Mouse (Mus musculus): ENCODE data around the gene Stard3.

The Stard3 gene

DNA sequence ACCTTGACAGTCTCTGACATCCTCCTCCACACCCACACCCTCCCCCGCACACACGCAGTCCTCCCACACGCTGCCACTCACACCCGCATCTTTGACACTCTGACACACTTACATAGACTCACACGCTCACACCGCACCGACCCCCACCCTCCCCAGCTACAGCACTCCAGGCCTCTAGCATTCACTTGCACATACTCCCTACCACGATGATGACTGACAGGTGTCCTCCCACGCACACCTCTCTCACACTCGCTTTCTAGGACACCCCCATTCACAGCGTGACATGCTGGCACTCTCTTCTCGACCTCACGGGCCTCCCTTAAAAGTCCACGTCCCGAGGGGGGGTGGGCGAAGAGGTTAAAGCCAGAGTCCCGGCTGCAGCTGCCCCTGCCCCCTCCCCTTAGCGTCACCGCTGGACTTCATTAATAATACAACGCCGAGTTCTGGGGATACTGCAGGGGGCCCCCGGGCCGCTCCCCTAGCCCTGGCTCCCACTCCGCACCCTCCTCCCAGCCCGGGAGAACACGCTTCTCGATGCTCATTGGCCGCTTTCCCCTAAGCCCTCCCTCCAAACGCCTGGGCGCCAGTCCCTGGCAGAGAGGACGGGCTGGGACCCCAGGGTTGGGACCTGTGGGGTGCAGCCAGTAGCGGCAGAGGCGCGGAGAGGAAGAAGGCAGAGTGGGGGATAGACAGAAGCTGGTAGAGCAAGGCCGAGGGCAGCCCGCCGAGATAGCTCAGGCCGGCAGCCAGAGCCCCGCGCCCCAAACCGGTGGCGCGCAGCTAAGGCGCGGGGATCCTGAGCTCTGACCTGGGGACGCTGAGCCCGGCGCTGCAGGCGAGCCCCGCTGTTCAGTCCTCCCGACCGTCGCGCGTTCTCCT lies 9.8 kb upstream of the Stard3 start, which contains the start of gene Ppp1r1b:
Gene Ppp1r1b (plus strand): TSS at position 322 of the 879 bp plus-strand sequence.
- DNase-seq, result peak; percentile 72 to 76

DNA sequence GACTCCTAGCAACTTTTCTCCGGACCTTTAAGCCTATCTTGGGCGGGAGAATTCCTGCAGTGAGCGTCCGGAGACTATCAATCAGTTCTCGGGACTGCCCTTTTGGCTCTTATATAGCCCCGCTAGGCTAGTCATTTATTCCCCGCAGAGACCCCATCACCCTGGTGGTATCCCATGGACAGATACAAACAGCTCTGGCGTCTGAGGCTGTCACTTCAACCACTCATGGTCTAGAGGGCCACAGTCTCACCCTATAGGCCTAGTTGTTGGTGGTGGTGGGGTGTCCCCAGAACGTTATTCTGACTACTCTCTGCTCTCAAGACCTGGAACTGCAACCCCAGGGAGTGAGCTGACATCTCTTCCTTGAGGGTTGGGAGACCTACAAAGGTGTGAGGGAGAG lies 8.9 kb upstream of the Stard3 start:
- no peak for DNase-seq

DNA sequence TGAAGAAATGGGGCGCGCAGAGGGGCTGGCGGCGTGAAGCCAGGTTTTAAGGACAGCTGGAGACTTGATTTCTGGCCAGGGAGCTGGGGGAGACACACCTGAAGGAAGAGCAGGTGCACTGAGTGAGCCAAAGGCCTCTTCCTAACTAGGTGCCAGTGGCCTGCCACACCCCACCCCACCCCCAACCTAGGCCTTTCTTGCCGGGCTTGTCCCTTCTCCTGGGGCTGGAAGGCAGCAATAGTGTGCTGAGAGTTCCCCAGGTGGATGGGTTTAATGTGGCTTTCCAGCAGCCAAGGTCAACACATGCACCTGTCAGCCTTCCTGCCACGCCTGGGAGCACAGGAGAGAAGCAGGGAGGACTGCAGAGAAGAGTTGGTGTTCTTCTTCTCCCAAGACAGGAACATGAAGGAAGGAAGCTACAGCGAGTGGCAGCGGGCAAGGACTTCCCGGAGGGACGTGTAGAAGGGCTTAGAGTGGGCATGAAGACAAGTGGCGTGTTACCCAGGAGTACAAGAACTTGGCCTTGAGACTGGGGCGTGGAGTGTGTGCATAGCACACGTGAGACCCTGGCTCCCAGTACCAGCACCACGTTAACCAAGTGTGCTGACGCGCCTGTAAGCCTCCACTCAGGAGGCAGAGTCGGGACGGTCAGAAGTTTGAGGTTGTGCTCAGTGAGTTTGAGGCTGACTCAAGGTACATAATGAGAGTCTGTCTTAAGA lies 5.7 kb upstream of the Stard3 start:
- DNase-seq, result no peak

DNA sequence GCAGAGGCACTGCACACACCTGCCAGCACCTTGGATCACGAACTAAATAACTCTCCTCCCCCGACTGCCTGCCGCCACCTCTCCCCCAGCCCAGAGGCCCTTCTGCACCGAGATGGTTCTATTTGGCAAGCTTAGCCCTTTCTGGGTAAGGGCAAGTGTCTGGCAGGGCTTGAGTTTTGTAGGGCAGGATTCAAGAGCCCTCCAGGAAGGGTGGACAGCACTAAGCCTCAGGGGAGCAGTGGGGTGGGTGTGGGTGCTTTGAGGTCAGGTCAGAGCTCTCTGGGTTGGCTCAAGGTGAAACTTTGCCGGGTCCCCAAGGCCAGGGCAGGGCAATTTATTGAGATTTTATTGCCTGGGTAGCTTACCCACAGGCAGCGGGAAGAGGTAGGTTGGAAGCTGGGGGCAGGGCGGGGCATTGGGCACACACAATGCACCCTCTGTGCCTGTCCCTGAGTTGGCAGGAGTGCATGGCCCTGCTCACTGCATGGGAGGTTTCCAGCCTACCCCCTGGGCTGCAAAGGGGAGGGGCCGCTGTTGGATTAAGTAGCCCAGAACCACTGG lies 4.4 kb upstream of the Stard3 start:
- DNase-seq, result no peak

DNA sequence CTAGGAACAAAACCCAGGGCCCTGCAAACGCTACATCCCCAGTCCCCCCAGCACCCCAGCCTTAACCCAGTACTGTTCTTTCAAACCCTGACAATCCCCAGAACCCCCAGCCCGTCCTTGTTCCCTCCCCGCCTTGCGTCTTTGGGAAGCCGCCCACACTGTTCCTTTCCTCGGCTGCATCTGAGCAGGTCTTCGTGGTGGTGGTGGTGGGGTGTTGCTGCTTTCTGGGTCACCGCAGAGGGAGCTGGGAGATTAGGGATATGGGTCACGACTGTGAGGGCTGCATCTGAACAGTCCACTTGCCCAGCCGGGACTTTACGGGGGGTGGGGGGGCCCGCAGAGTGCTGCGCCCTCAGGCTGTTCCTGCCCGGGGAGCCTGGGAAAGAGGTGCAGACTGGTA lies 3.7 kb upstream of the Stard3 start:
- DNase-seq, result no peak

DNA sequence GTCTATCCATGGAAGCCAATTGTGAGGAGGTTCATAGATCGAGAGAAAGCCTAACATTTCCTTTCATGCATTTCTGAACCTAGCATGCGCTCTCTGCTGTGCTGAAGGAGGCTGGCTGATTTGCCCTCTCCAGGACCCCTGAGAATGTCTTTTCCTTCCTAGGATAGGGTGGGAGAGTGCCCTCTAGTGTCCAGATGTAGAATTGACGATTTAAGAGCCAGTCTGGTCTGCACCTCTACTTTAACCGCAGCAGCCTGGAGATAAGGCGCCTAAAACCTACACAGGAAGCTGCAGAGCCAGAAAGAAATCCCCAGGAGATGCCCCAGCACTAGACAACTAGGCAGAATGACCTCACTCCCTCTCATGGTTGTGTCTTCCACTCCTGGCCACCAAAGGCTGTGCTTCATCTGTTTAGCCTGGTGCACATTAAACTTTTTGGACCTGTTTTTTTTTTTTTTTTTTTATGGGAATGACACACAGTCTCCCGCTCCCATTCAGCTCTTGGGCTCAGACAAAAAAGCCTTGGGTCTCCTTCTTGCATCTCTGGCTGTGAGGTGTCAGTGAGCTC lies 2.4 kb upstream of the Stard3 start:
- peak in 1 of 2 experiments; percentile 62 for DNase-seq

DNA sequence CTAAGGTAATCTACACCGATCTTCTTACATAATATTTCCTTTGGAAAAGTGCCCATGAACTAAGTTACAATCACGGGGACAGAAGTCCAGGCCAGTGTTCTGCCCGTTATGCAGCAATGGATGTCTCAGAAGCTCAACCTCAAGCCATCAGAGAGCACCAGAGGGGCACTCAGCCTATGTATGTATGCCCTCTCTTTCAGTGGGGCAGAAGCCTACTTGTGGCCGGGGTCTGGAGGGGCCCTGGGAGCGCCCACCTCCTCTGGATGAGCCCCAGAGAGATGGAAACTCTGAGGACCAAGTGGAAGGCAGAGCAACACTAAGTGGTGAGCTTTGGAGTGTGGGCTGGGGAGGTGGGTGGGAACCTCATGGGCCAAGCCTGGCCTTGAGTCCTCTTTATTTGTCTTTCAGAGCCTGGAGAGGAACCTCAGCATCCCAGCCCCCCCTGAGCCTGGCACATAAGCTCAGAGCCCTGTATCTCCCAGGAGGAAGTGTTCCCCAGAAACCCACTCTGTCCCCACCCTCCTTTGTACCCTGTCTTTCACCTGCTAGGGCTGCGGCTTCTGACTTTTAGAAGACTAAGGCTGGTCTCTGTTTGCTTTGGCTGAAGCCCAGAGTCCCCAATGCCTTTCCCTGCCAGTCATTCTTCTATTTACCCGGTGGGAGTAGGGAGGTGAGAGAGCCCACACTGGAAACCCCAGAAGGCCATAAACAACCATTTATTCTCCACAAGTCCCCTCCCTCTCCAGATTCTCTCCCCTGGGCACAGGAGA lies 1.4 kb upstream of the Stard3 start:
- DNase-seq, result no peak

DNA sequence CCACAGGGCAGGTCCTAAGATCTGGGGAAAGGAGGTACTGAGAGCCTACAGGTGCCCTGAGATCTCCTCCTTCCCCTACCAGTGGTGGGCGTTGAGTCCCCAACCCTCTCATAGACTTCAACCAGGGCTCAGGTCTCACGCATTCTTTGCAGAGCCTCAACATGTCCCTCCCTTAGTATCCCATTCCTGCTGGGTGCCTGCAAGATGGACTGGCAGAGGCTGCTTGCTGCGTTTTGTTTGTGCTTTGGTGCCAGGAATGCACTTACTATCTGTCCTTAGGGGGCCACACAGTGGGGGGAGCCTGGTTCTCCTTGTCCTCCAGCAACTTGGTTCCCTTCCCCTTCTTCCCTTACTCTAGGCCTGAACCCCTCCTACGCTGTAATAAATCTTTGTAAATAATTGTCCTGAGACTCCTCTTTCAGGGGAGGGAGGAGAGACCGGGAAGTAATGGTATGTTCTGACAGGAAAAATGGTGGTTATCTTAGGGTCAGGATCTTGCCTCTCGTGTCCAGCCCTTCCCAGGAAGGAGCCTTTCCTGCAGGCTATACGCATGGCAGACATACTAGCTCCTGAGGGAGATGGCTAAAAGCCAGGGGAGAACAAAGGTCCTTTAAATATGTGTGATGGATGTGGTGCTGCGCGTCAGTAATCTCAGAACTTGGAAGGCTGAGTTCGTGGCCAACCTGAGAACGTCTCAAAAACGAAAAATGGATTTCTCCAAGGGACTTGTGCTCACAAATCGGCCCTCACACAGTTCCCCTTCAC lies 590 bp upstream of the Stard3 start:
- DNase-seq, result no peak

DNA sequence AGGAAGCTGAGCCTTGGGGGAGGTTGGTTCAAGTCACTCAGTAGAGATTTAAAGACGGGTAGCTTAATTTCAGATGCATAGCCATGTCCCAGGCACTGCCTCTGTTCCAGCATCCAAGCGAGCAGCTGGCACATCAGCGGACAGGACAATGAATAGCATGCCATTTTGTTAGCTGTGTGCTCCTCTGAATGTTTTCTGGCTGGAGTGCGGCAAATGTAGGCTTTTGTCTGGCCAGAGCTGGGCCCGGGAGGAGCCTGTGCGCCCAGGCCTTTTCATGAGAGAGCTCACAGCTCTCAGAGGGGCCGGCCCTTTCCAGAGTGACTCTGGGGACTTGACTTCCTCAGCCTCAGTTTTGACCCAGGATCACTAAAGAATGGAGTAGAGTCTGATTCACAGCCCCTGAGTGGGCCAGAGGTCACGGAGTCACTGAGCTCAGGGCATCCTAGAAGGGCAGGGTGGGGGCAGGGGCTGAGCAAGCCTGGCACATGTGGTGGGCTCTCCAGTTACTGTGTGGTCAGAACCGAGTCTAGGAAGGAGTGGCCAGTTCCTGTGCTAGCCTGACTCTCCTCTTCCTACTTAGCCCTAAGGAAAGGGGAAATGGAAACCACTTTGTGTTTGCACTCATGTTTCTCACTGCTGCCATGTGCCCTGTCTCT lies 2.8 kb downstream of the Stard3 start:
- DNase-seq, result no peak

DNA sequence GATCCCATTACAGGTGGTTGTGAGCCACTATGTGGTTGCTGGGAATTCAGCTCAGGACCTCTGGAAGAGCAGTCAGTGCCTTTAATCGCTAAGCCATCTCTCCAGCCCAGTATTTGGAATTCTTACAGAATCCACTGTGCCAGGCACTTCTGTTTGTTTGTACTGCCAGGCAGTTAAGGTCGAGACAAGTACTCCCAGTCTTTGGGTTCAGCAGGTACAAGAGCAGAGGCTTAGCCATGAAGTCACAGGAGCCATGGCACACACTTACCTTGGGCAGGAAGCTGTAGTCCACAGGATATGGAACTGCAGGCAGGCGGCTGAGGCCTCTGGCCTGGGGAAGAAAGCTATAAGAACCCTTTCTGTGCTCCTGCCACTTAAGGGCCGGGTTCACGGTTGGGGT lies 5.6 kb downstream of the Stard3 start:
- DNase-seq, result no peak

DNA sequence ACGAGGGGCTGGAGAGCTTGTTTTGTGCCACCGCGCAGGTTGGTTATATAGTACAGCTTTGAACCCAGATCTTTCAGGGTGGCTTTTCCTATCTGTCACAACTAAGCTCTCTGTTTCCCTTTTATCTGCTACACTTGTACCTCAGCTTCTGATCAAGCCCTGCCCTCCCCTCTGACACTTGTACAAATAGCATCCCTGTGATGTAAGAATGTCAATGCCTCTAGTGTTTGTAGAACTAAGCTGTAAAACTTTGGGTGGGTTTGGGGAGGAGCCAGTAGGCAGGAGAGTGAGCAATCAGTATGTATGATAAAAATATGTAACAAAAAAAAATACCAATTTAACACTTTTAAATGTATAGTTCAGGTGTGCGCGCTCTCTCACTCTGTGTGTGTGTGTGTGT lies 6.2 kb downstream of the Stard3 start:
- DNase-seq, result no peak

DNA sequence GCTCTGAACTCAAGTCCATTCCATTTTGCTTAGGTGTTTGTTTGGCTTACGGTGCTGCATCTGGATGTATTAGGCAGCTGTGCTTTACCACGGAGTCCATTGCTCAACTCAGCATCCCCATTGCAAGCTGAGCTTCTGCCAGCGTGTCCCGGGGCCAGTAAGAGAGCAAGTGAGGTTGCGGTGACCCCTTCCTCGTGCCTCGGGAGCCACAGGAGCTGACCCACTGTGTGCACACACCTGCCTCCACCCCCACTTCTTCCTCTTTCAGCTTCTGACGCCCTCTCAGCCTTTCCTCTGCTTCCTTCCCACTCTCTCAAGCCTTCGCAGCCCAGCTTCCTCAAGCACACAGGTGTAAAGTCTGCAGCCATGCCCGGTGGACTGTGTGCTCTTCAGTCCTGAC lies 8.1 kb downstream of the Stard3 start:
- DNase-seq, result no peak

DNA sequence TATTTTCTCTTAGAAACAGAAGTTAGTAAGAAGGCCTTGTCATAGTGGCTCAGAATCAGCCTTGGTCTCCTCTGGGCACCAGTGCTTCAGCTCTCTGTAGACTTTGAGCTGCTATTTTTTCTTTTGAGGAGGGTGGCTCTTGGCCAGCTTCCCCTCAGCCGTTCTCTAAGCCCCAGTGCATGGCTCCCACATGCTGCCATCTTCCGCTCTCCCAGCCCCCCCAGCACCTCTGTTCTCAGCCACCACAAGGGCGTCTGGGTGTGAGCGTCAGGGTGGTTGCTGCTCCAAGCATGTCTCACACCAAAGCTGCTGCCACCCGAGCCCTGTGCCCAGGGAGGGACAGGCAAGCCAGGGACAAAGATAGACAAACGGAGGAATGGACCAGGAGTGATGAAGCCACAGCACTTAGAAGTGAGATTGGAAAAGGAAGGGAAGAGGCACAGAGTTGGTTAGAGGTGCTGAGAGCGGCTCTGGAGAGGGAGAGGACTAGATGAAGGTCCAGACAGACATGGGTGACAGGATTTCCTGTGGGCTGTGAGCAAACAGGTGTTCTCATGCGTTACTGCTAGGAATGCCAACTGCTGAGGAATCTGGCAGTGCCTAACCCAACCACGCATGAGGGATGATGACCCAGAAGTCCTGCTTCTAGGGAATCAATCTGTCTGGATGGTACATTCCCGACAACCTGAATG lies 9.1 kb downstream of the Stard3 start:
- no peak for DNase-seq

DNA sequence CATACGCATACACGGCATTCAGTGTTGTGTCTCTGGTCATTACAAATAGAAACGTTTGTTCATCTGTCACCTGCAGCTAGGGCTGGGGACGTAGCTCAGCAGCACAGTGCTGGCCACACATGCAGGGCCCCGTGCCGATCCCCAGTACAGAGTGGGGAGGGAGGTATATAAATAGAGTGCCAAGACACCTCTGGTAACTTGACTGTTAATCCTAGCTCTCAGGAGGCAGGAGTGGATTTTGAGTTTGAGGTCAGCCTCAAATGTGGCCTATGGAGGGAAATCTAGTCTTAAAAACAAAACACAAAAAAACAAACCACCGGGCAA lies 9.7 kb downstream of the Stard3 start:
- no peak for DNase-seq

DNA sequence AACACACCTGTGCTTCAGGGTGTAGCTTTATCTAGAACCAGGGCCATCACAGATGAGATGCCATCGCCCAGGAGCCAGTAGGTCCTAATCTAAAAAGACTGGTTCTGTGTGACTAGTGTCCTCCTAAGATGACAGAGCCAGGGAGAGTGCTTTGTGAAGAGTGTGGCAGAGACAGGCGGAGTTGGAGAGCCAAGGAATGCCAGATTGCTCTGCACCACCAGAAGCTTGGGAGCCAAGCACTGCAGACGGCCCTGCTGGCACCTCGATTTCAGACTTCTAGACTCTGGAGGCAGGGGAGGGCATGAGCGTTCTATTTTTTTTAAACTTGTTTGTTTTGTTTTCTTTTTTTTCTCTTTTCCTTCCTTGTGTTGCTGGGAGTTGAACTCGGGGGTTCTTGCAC lies 11.2 kb downstream of the Stard3 start:
- DNase-seq, result peak; percentile 58 to 66

DNA sequence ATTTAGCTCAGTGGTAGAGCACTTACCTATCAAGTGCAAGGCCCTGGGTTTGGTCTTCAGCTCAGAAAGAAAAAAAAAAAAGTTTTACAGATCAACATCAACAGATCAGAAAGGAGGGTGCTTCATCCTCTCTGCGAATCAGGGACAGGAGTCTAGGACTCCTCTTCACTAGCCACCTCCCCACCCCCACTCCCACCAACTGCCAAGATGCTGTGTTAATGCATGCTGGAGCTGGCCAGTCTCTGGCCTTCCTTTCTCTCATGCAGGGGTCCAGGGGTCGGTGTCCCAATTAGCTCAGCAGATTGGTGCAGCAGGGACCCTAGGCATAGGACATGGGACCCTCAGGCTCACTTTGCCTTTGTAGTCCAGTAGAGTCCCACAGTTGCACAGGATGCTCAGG lies 12.4 kb downstream of the Stard3 start:
- DNase-seq, result no peak

DNA sequence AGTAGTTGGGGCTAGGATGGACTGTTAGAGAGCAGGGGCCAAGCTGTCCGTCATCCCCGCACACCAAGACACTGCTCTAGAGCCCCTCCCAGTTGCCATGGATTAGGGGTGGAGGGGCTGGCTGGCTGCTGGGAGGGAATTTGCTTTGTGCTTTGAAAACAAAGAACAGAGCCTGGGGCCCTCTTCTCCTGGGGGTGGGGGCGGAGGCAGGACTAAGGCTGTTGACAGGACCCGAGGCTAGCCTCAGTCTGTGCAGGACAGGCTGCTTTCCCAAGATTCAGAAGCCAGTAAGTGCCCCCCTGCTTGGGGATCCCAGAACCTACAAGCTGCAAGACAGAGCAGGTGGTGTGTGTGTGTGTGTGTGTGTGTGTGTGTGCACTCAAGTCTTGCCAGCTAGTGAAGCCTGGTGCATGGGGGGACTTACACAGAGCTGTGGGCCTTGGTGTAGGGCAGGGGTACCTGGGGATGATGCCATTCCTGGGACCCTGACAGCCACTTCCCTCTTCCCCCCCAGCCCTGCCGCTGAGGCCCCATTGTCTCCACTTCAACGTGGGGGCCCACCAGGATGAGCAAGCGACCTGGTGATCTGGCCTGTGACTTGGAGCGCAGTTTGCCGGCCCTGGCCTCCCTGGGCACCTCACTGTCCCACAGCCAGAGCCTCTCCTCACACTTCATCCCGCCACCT lies 13.5 kb downstream of the Stard3 start:
- no peak for DNase-seq

DNA sequence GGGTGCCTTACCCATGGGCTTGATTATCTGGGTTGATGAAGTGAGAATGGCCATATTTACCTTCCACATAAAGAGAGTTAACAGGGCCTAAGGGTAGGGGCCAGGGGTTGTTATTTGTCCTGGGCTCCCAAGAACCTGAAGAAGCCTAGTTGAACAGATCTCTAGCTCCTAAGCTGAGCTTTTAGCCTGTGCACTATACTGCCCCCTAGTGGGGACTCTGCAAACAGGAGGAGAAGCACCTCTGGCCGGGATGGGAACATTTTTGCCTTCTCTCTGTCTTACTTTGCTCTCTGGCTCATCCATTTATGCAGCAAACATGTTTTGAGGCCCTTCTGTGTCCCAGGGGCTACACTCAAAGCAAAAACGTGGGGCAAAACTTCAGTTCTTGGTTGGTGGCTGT lies 14.2 kb downstream of the Stard3 start:
- peak; percentile 70 to 71 for DNase-seq

DNA sequence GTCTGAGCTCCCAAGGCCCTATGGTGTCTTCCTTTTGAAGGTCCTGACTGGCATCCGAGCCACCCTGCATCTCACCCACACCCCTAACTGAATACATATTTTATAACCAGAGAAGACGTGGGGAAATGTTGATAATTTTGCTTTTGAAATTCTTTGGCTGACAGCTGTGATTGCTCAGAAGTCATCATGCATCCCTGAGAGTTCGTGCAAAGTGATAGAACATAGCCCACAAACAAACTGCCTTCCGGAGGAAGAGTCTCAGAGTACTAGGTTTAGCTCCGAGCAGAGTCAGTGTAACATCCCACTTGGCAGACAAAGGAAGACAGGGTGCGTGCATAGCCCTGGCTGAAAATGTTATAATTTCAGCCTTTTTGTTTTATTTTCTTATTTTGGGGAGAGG lies 15.1 kb downstream of the Stard3 start:
- DNase-seq, result no peak

DNA sequence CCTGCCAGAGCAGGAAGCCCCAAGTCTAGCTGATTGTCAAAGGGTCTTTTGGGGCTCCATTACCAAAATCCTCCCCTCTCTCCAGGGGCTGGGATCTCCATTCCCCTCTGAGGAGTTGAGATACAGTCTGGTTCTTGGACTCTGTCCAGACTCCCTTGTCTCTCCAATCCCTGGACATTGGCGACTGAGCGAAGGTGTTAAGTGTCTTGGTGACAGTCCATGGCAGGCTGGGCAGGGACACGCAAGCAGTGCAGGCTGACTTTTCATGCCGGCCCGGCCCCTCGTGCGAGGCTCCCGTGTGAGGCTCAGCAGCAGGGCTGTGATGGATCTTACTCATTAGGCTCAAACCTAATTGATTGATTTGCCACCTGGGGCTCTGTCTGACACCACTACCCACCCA lies 16.1 kb downstream of the Stard3 start:
- no peak for DNase-seq

Measured in cerebellum, postnatal 36 days (tissue).